In the genomic region with DNA sequence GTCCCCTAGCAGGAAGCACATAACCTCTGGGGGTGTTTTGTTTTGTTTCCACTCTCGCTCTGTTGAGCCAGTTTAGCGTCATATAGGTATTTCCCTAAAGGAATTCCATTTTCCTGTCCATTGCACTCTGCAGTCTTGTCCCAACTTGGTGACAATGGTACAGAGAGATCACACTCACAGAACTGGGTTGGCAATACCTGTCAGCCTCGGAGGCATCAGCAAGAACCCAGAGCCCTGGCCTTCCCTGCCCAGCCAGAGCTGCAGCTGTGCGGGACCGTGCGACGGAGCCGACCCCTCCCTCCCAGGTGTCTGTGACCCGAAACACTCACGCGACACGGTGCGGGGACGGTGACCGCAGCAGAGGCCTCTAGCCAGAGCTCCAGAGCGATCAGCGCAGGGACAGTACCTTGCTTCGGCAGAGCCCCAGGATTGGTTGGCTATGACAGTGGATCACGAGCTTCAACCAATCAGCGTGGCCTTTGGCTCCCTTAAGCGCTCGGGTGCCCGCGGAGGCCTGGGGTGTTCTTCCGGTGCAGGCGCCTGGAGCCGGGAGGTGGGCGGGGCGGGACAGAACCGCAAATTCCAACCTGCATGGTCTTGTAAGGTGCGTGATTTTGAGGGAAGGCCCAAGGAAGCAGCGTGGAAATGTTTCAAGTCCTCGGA, we compare ENCODE assay signal across 8 mouse cellular contexts. TPM values are rescaled to one million over a fixed set of nuclear protein-coding genes. Genes with fewer than 3 reads are reported as not detected.
DNase-seq lines count a peak whose midpoint lies in the region; ATAC-seq and TF ChIP-seq lines count a peak whose summit lies in the region.

No protein-coding gene starts in this region.

- peak overlapping the region; percentile 70 for H3K4me3 ChIP-seq in embryonic facial prominence, embryonic 13.5 days
- peak overlapping the region; percentile 71 for H3K4me3 ChIP-seq in heart, adult 2 months
- H3K4me3 ChIP-seq in limb, embryonic 14.5 days (replicated peaks; ENCODE audit: low read length): peak overlapping the region; percentile 55
- peak overlapping the region; percentile 69 for H3K4me3 ChIP-seq in midbrain, postnatal 0 days (ENCODE audit: low read depth, low read length)

- no peaks in the 10 kb centered on the region for H3K79me2 ChIP-seq in heart, adult 2 months (replicated peaks; ENCODE audit: control insufficient read depth, insufficient read depth, low read length)

- no peak for TF ChIP-seq CTCF in heart, adult 2 months (IDR thresholded peaks at IDR 0.05)
- no peak for TF ChIP-seq CTCF in midbrain, postnatal 0 days (IDR thresholded peaks at IDR 0.05)

- peak overlapping the region; percentile 39; the same call in 1 of the 2 replicates for H3K27ac ChIP-seq in embryonic facial prominence, embryonic 13.5 days
- peak overlapping the region; percentile 83 for H3K27ac ChIP-seq in heart, adult 2 months
- H3K27ac ChIP-seq in limb, embryonic 14.5 days (replicated peaks; ENCODE audit: low read depth, low read length): no peak overlapping the region
- peak overlapping the region; percentile 71 for H3K27ac ChIP-seq in midbrain, postnatal 0 days (ENCODE audit: low read depth, low read length)

- peaks cover 22% of the 10 kb centered on the region for H3K4me1 ChIP-seq in embryonic facial prominence, embryonic 13.5 days
- no peaks in the 10 kb centered on the region; the same call in 1 of the 2 replicates for H3K4me1 ChIP-seq in heart, adult 2 months (ENCODE audit: control insufficient read depth, insufficient read depth, low read length)
- H3K4me1 ChIP-seq in limb, embryonic 14.5 days (ENCODE audit: control insufficient read depth, insufficient read depth, low read length): 0 out of 2 replicates have a peak, but pooled peaks cover 5% of the 10 kb centered on the region
- H3K4me1 ChIP-seq in midbrain, postnatal 0 days (ENCODE audit: insufficient read depth, low read length): peaks cover 9% of the 10 kb centered on the region

- ATAC-seq in embryonic facial prominence, embryonic 13.5 days (ENCODE audit: insufficient number of reproducible peaks, insufficient read depth, low FRiP score, low TSS enrichment, low read depth): peak; percentile 97
- ATAC-seq in limb, embryonic 14.5 days (ENCODE audit: low FRiP score, low read depth): peak; percentile 99
- ATAC-seq in midbrain, postnatal 0 days (ENCODE audit: low FRiP score): peak; percentile 99

- intact Hi-C loops in heart, adult 2 months (cut with DNase I): no loop called here

- no peaks in the 10 kb centered on the region for H3K27me3 ChIP-seq in embryonic facial prominence, embryonic 13.5 days
- no peaks in the 10 kb centered on the region for H3K27me3 ChIP-seq in heart, adult 2 months (ENCODE audit: control insufficient read depth, insufficient read depth, low read length)
- no peaks in the 10 kb centered on the region for H3K27me3 ChIP-seq in limb, embryonic 14.5 days (ENCODE audit: control insufficient read depth, insufficient read depth, low read length)
- H3K27me3 ChIP-seq in midbrain, postnatal 0 days (ENCODE audit: insufficient read depth, low read length): no peaks in the 10 kb centered on the region

- peaks cover 14% of the 10 kb centered on the region; the same call in 1 of the 2 replicates for H3K36me3 ChIP-seq in embryonic facial prominence, embryonic 13.5 days
- H3K36me3 ChIP-seq in heart, adult 2 months (ENCODE audit: control insufficient read depth, insufficient read depth, low read length): no peaks in the 10 kb centered on the region
- no peaks in the 10 kb centered on the region; the same call in 1 of the 2 replicates for H3K36me3 ChIP-seq in limb, embryonic 14.5 days (ENCODE audit: control insufficient read depth, insufficient read depth, low read length)
- 0 out of 2 replicates have a peak, but pooled peaks cover 6% of the 10 kb centered on the region for H3K36me3 ChIP-seq in midbrain, postnatal 0 days (ENCODE audit: insufficient read depth, low read length)

- peak overlapping the region; percentile 79 for H3K4me2 ChIP-seq in embryonic facial prominence, embryonic 13.5 days
- H3K4me2 ChIP-seq in limb, embryonic 14.5 days (replicated peaks; ENCODE audit: low read depth, low read length, severe bottlenecking): peak overlapping the region; percentile 83
- H3K4me2 ChIP-seq in midbrain, postnatal 0 days (ENCODE audit: low read depth, low read length, poor library complexity, severe bottlenecking): peak overlapping the region; percentile 75

- TF ChIP-seq EP300 in heart, adult 2 months (IDR thresholded peaks at IDR 0.05; ENCODE audit: insufficient read depth, low read depth, low read length): 0 out of 2 replicates have a peak, but pooled peaks have one; percentile 10

- peak; percentile 87 for TF ChIP-seq POLR2A in heart, adult 2 months (IDR thresholded peaks at IDR 0.05; ENCODE audit: insufficient read depth, low read depth, low read length)
- no peak for TF ChIP-seq POLR2A in limb, embryonic 14.5 days (IDR thresholded peaks at IDR 0.05; ENCODE audit: borderline replicate concordance, extremely low read depth, insufficient read depth, insufficient read length)

- WGBS in embryonic facial prominence, embryonic 13.5 days: 2% methylated on average over 33 of the region's 33 CpGs
- WGBS in heart, adult 2 months: 1% methylated on average over 33 of the region's 33 CpGs
- 3% methylated on average over 33 of the region's 33 CpGs for WGBS in limb, embryonic 14.5 days
- 2% methylated on average over 33 of the region's 33 CpGs for WGBS in midbrain, postnatal 0 days

- no peaks in the 10 kb centered on the region for H3K9me3 ChIP-seq in embryonic facial prominence, embryonic 13.5 days
- H3K9me3 ChIP-seq in limb, embryonic 14.5 days (ENCODE audit: control insufficient read depth, low read length): no peaks in the 10 kb centered on the region
- no peaks in the 10 kb centered on the region for H3K9me3 ChIP-seq in midbrain, postnatal 0 days (ENCODE audit: low read length)

- DNase-seq in 3134 (ENCODE audit: extremely low read depth, insufficient read length, low spot score): peak; percentile 92
- DNase-seq in adrenal gland, postnatal 36 days: peak; percentile 94 to 95
- DNase-seq in heart, adult 2 months: peak; percentile 86 to 93
- DNase-seq in kidney, adult 9 months: peak; percentile 94
- DNase-seq in limb, embryonic 14.5 days (ENCODE audit: low spot score): peak; percentile 94
- peak; percentile 97 for DNase-seq in midbrain, postnatal 0 days (ENCODE audit: low spot score)
- DNase-seq in spleen, postnatal 14 days (ENCODE audit: low spot score in 2 of 2): peak; percentile 73 to 78

- peak overlapping the region; percentile 82 for H3K9ac ChIP-seq in embryonic facial prominence, embryonic 13.5 days
- peak overlapping the region; percentile 76 for H3K9ac ChIP-seq in heart, adult 2 months (ENCODE audit: low read depth, low read length)
- H3K9ac ChIP-seq in limb, embryonic 14.5 days (ENCODE audit: low read depth, low read length, severe bottlenecking): peak overlapping the region; percentile 61
- H3K9ac ChIP-seq in midbrain, postnatal 0 days (replicated peaks; ENCODE audit: low read length, poor library complexity, severe bottlenecking): peak overlapping the region; percentile 76

RNA-seq across cellular contexts. Expression of a gene that starts 5.6 kb away (rescaled TPM):
- 10 to 100 TPM; 42.5 to 55.5 TPM for total RNA-seq in adrenal gland, postnatal 36 days (2021)
- polyA plus RNA-seq in embryonic facial prominence, embryonic 13.5 days (2015; fragmentation: Nextera tagmentation; extraction: Ambion mirVana): 92.6 and 97.6 TPM in 2 replicates
- total RNA-seq in heart, adult 2 months (2021): 10 to 100 TPM; 22.9 to 28.1 TPM
- 29.9 and 36.4 TPM in 2 replicates for polyA plus RNA-seq in heart, adult 2 months (2012; rRNA removed)
- 36.7 and 47.5 TPM in 2 replicates for polyA plus RNA-seq in limb, embryonic 14.5 days (2012; rRNA removed)
- 64.6 and 65.8 TPM in 2 replicates for polyA plus RNA-seq in limb, embryonic 14.5 days (2014; fragmentation: Nextera tagmentation; extraction: Ambion mirVana)
- 25.9 and 26.4 TPM in 2 replicates for total RNA-seq in midbrain, postnatal 0 days (2014; rRNA removed)
- 61.9 and 63.5 TPM in 2 replicates for polyA plus RNA-seq in midbrain, postnatal 0 days (2015; fragmentation: Nextera tagmentation; extraction: Ambion mirVana)

RNA-seq across cellular contexts. Expression of a gene that starts 5.7 kb away (rescaled TPM):
- total RNA-seq in adrenal gland, postnatal 36 days (2021): 1 to 10 TPM; 3.4 to 8.4 TPM
- 0.34 and 0.37 TPM in 2 replicates for polyA plus RNA-seq in embryonic facial prominence, embryonic 13.5 days (2015; fragmentation: Nextera tagmentation; extraction: Ambion mirVana)
- total RNA-seq in heart, adult 2 months (2021): 1 to 10 TPM; 1.8 to 5.4 TPM
- polyA plus RNA-seq in heart, adult 2 months (2012; rRNA removed): 4.3 and 5.2 TPM in 2 replicates
- 0.47 and 0.77 TPM in 2 replicates for polyA plus RNA-seq in limb, embryonic 14.5 days (2012; rRNA removed)
- 0.10 and 0.21 TPM in 2 replicates for polyA plus RNA-seq in limb, embryonic 14.5 days (2014; fragmentation: Nextera tagmentation; extraction: Ambion mirVana)
- 0.22 and 0.66 TPM in 2 replicates for total RNA-seq in midbrain, postnatal 0 days (2014; rRNA removed)
- polyA plus RNA-seq in midbrain, postnatal 0 days (2015; fragmentation: Nextera tagmentation; extraction: Ambion mirVana): 0.16 and 0.38 TPM in 2 replicates

RNA-seq across cellular contexts. Expression of a gene that starts 27.1 kb away (rescaled TPM):
- not detected for total RNA-seq in adrenal gland, postnatal 36 days (2021)
- polyA plus RNA-seq in embryonic facial prominence, embryonic 13.5 days (2015; fragmentation: Nextera tagmentation; extraction: Ambion mirVana): not detected in 2 replicates
- not detected for total RNA-seq in heart, adult 2 months (2021)
- polyA plus RNA-seq in heart, adult 2 months (2012; rRNA removed): not detected in 2 replicates
- polyA plus RNA-seq in limb, embryonic 14.5 days (2012; rRNA removed): 0.19 and 0.41 TPM in 2 replicates
- polyA plus RNA-seq in limb, embryonic 14.5 days (2014; fragmentation: Nextera tagmentation; extraction: Ambion mirVana): 0.68 TPM in 1 of 2 replicates, not detected in the other
- total RNA-seq in midbrain, postnatal 0 days (2014; rRNA removed): 4.5 and 5.8 TPM in 2 replicates
- polyA plus RNA-seq in midbrain, postnatal 0 days (2015; fragmentation: Nextera tagmentation; extraction: Ambion mirVana): 6.9 and 7.2 TPM in 2 replicates

RNA-seq across cellular contexts. Expression of a gene that starts 36.4 kb away (rescaled TPM):
- total RNA-seq in adrenal gland, postnatal 36 days (2021): under 1 TPM; 0.76 to 0.82 TPM
- 6.6 and 7.9 TPM in 2 replicates for polyA plus RNA-seq in embryonic facial prominence, embryonic 13.5 days (2015; fragmentation: Nextera tagmentation; extraction: Ambion mirVana)
- under 1 TPM in 1 of 2 experiments, not detected in 1; 0.73 TPM for total RNA-seq in heart, adult 2 months (2021)
- polyA plus RNA-seq in heart, adult 2 months (2012; rRNA removed): 0.26 and 0.39 TPM in 2 replicates
- polyA plus RNA-seq in limb, embryonic 14.5 days (2012; rRNA removed): 2.8 and 3.0 TPM in 2 replicates
- 5.6 and 6.7 TPM in 2 replicates for polyA plus RNA-seq in limb, embryonic 14.5 days (2014; fragmentation: Nextera tagmentation; extraction: Ambion mirVana)
- total RNA-seq in midbrain, postnatal 0 days (2014; rRNA removed): 4.6 TPM in 1 of 2 replicates, not detected in the other
- polyA plus RNA-seq in midbrain, postnatal 0 days (2015; fragmentation: Nextera tagmentation; extraction: Ambion mirVana): 1.5 and 1.8 TPM in 2 replicates

RNA-seq across cellular contexts. Expression of a gene that starts 49.1 kb away (rescaled TPM):
- total RNA-seq in adrenal gland, postnatal 36 days (2021): not detected
- polyA plus RNA-seq in embryonic facial prominence, embryonic 13.5 days (2015; fragmentation: Nextera tagmentation; extraction: Ambion mirVana): not detected in 2 replicates
- total RNA-seq in heart, adult 2 months (2021): not detected
- polyA plus RNA-seq in heart, adult 2 months (2012; rRNA removed): 0.14 TPM in 1 of 2 replicates, not detected in the other
- polyA plus RNA-seq in limb, embryonic 14.5 days (2012; rRNA removed): not detected in 2 replicates
- not detected in 2 replicates for polyA plus RNA-seq in limb, embryonic 14.5 days (2014; fragmentation: Nextera tagmentation; extraction: Ambion mirVana)
- 0.24 and 0.71 TPM in 2 replicates for total RNA-seq in midbrain, postnatal 0 days (2014; rRNA removed)
- polyA plus RNA-seq in midbrain, postnatal 0 days (2015; fragmentation: Nextera tagmentation; extraction: Ambion mirVana): 0.15 TPM in 1 of 2 replicates, not detected in the other
